Mouse (Mus musculus): ENCODE data around the gene Adora2a.

GRCm38 (mm10) chr10:75333176-75333776 is 16.6 kb downstream of the Adora2a start:
- no peak for TF ChIP-seq CTCF (IDR thresholded peaks at IDR 0.05)
- no peak for TF ChIP-seq EP300 (IDR thresholded peaks at IDR 0.05; ENCODE audit: insufficient read depth, low read depth, low read length)
- no peak for TF ChIP-seq POLR2A (IDR thresholded peaks at IDR 0.05; ENCODE audit: insufficient read depth, low read depth, low read length)

Measured in heart, adult 2 months (tissue).